Mouse (Mus musculus) heart, postnatal 10 days (tissue): ENCODE data around the gene Ntrk3. TPM values are rescaled to one million over a fixed set of nuclear protein-coding genes. Genes with fewer than 3 reads are reported as not detected.

Experiments used
- DNase-seq, 2 experiments: peaks; one replicate each; pipeline ENCODE4 v3.0.0; 2021
- intact Hi-C: fragments of 180-260 bp; cut with DNase I; formaldehyde crosslinking; loops from one replicate; pipeline ENCODE4 v1.15.1; 2025
- total RNA-seq, 2 experiments: library from RNA; stranded (reverse); gene quantifications; 2 replicates each; pipeline ENCODE4 v1.2.3; 2021

Gene Ntrk3
- total RNA-seq, 2 experiments from 2014 or later, result 3.0 to 6.3 TPM

GRCm38 (mm10) chr7:78722051-78722450 is 15.8 kb downstream of the Ntrk3 start:
- DNase-seq, result no peak
- intact Hi-C loops, result no loop called here

GRCm38 (mm10) chr7:78720989-78721816 is 16.6 kb downstream of the Ntrk3 start:
- intact Hi-C loops, result no loop called here
- no peak for DNase-seq

GRCm38 (mm10) chr7:78719795-78720460 is 17.9 kb downstream of the Ntrk3 start:
- DNase-seq, result no peak
- intact Hi-C loops, result no loop called here

GRCm38 (mm10) chr7:78719117-78719516 is 18.7 kb downstream of the Ntrk3 start:
- DNase-seq, result peak; percentile 10 to 11
- intact Hi-C loops, result no loop called here

- peak; percentile 14 to 19 for DNase-seq
Observed at GRCm38 (mm10) chr7:78718191-78718609, 19.6 kb downstream of the Ntrk3 start.

GRCm38 (mm10) chr7:78707708-78708107 is 30.1 kb downstream of the Ntrk3 start:
- intact Hi-C loops, result no loop called here
- DNase-seq, result no peak

More at GRCm38 (mm10) chr7:78718191-78718609, 19.6 kb downstream of the Ntrk3 start:
- intact Hi-C loops, result no loop called here

GRCm38 (mm10) chr7:78707122-78707521 is 30.7 kb downstream of the Ntrk3 start:
- DNase-seq, result no peak
- intact Hi-C loops, result no loop called here

- intact Hi-C loops, result no loop called here
- DNase-seq, result no peak
Observed at GRCm38 (mm10) chr7:78702676-78703075, 35.1 kb downstream of the Ntrk3 start.

- no peak for DNase-seq
- intact Hi-C loops, result no loop called here
Observed at GRCm38 (mm10) chr7:78695200-78695599, 42.6 kb downstream of the Ntrk3 start.

- no peak for DNase-seq
- intact Hi-C loops, result no loop called here
Observed at GRCm38 (mm10) chr7:78693148-78693547, 44.7 kb downstream of the Ntrk3 start.

- intact Hi-C loops, result no loop called here
Observed at GRCm38 (mm10) chr7:78690956-78691355, 46.9 kb downstream of the Ntrk3 start.

GRCm38 (mm10) chr7:78684943-78685342 is 52.9 kb downstream of the Ntrk3 start:
- intact Hi-C loops, result no loop called here
- DNase-seq, result no peak

More at GRCm38 (mm10) chr7:78690956-78691355, 46.9 kb downstream of the Ntrk3 start:
- no peak for DNase-seq

- intact Hi-C loops, result no loop called here
Observed at GRCm38 (mm10) chr7:78680871-78681270, 56.9 kb downstream of the Ntrk3 start.

GRCm38 (mm10) chr7:78669407-78669806 is 68.4 kb downstream of the Ntrk3 start:
- no peak for DNase-seq
- intact Hi-C loops, result no loop called here

More at GRCm38 (mm10) chr7:78680871-78681270, 56.9 kb downstream of the Ntrk3 start:
- no peak for DNase-seq

- no peak for DNase-seq
- intact Hi-C loops, result no loop called here
Observed at GRCm38 (mm10) chr7:78668916-78669315, 68.9 kb downstream of the Ntrk3 start.

- no peak for DNase-seq
- intact Hi-C loops, result no loop called here
Observed at GRCm38 (mm10) chr7:78668003-78668635, 69.7 kb downstream of the Ntrk3 start.

- no peak for DNase-seq
Observed at GRCm38 (mm10) chr7:78660832-78661231, 77.0 kb downstream of the Ntrk3 start.

GRCm38 (mm10) chr7:78659846-78660245 is 78.0 kb downstream of the Ntrk3 start:
- no peak for DNase-seq
- intact Hi-C loops, result no loop called here

More at GRCm38 (mm10) chr7:78660832-78661231, 77.0 kb downstream of the Ntrk3 start:
- intact Hi-C loops, result no loop called here

- DNase-seq, result peak; percentile 57 to 58
- intact Hi-C loops, result no loop called here
Observed at GRCm38 (mm10) chr7:78658026-78658425, 79.8 kb downstream of the Ntrk3 start.

GRCm38 (mm10) chr7:78656181-78656580 is 81.6 kb downstream of the Ntrk3 start:
- intact Hi-C loops, result no loop called here
- no peak for DNase-seq

GRCm38 (mm10) chr7:78653686-78654085 is 84.1 kb downstream of the Ntrk3 start:
- DNase-seq, result no peak

More at GRCm38 (mm10) chr7:78653686-78654085, 84.1 kb downstream of the Ntrk3 start:
- intact Hi-C loops, result no loop called here
